Mouse (Mus musculus): ENCODE measurements around the gene Ccdc93.

The Ccdc93 gene

DNA sequence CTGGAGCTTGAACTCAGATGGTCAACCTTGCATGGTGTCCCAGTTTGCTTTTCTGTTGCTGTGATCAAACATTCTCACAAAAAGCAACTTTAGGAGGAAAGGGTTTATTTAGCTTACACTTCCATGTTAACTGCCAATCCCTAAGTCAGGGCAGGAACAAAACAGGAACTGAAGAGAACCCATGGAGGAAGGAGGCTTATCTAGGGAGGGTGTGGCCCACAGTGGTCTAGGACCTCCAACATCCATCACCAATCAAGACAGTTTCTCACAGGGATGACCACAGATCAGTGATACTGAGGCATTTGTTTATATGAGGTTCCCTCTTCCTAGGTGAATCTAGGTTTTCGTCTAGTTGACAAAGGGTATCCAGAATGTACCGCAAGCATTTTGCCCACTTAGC is 81.1 kb downstream of the Ccdc93 start:
- DNase-seq (ENCODE audit: extremely low read depth, low read depth) = peak; percentile 37

DNA sequence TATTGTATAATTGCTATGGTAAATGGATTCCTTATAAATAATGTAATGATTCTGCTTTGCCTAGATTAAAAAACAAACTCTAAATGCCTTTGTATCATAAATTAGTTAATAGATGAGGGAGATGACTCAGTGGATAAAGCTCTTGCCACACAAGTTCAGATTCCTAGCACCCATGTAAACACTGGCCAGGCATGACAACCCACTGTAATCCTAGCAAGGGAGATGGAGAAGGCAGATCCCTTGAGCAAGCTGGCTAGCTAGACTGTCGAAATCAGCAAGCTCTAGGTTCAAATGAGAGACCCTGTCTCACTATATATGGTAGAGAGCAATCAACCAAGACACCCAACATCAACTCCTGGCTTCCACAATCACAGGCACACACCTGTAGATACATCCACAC is 87.8 kb downstream of the Ccdc93 start:
- no peak for DNase-seq (ENCODE audit: extremely low read depth, low read depth)

DNA sequence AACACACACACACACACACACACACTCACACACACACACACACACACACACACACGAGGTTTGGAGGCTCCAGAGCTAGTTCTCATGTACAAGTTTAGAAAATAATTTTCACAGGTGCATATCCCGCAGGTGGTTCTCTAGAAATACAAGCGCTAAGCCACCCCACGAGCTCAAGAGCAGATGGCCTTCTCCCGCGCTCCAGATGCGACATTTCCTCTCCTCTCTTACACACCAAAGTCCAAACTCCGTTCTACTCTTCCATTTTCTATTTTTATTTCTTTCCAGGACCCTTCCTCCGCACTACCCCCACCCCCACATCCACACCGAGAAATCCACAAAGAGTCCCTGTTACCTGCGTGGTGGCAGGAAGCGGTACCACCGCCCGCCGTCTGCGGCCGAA is 96.2 kb downstream of the Ccdc93 start:
- DNase-seq (ENCODE audit: extremely low read depth, low read depth) = no peak

- DNase-seq (ENCODE audit: extremely low read depth, low read depth) = no peak
These were observed 97.0 kb downstream of the Ccdc93 start for GRCm38 (mm10) chr1:121527600-121528398.

- no peak for DNase-seq (ENCODE audit: extremely low read depth, low read depth)
These were observed 97.5 kb downstream of the Ccdc93 start, which contains the start of gene Htr5b for GRCm38 (mm10) chr1:121528399-121528720. Htr5b (minus strand) TSS chr1:121528465.

GRCm38 (mm10) chr1:121529286-121529685 is 98.4 kb downstream of the Ccdc93 start:
- no peak for DNase-seq (ENCODE audit: extremely low read depth, low read depth)

DNA sequence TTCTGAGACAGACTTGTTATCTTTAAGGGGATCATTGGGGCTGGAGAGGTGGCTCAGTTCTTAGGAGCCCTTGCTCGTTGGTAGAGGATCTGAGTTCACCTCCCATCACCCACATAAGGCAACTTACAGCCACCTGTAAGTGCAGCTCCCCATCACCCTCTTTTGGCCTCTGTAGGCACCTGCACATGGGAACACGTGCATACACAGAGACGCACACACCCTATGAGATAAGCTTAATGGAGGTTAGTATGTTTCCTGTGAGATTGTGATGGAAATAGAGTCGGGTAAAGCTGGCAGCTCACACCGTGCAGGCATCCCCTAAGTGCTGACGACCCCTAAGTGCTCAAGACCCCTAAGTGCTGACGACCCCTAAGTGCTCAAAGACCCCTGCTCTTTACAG is 100.6 kb downstream of the Ccdc93 start:
- no peak for DNase-seq (ENCODE audit: extremely low read depth, low read depth)

- no peak for DNase-seq (ENCODE audit: extremely low read depth, low read depth)
These were observed 109.5 kb downstream of the Ccdc93 start for GRCm38 (mm10) chr1:121540361-121540760.

GRCm38 (mm10) chr1:121546844-121547243 is 116.0 kb downstream of the Ccdc93 start:
- DNase-seq (ENCODE audit: extremely low read depth, low read depth) = no peak

GRCm38 (mm10) chr1:121548667-121549066 is 117.8 kb downstream of the Ccdc93 start:
- DNase-seq (ENCODE audit: extremely low read depth, low read depth) = no peak

DNA sequence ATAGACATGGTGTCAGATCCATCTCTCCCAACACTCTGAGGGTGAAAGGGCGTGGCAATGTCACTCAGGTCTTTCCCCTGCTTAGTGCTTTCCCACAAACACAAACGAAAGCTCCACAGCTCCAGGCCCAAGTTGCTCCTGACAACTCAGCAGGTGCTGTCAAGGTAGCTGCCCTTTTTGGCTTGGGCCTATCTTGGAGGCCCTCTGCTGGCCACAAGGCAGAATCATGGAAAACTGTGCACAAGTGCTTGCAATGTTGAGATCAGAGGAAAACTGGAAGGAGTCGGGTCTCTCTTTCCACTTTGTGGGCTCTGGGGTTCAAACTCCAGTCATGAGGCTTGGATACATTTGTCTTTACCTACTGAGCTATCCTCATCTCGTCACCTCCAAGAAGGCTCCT is 118.6 kb downstream of the Ccdc93 start:
- no peak for DNase-seq (ENCODE audit: extremely low read depth, low read depth)

DNA sequence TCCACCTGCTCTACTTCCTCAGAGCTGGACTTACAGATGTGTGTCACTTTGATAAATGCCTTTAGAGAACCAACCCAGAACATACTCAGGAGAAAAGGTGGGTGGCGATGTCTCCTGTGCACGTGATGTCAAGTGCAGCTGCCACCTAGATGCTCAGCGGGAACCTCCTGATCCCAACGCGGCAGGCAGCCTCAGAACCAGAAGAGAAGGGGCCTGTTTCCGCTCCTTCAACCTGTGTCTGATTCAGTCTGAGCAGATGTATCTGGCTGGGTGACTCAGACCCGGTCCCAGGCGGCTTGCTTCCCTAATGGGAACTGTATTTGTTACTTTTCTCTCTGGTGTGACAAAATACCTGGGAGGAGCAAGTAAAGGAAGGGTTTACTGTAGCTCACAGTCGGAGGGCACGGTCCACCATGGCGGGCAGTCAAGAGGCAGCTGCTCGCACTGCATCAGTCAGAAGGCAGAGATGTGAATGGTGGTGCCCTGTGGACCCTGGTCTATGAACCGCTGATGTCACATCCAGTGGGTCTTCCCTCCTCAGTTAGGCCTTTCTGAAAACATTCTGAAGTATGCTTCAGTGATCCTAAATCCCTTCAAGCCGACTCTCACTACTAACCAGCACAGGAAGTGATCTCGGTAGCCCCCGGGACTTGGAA is 120.1 kb downstream of the Ccdc93 start:
- no peak for DNase-seq (ENCODE audit: extremely low read depth, low read depth)

DNA sequence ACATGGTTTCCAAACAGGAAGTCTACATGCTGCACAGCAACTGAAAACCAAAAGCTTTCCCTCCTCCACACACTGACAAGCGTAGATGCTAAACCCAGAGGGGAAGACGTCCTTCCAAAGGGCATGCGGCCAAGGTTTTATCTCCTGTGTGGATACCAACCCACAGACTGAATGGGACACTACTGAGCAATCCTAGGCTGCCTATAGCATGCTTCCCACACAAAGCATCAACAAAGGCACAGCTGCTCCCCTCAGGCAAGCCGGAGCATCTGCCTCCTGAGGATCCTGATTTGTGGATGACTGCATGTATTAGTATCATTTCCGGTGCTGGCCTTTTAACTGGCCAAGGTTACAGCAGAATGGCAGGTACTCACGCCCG is 120.6 kb downstream of the Ccdc93 start:
- DNase-seq (ENCODE audit: extremely low read depth, low read depth) = no peak

Data from MEL-GATA-1-ER (cell line).